Mouse (Mus musculus): ENCODE measurements at regions not wholly inside any gene's neighbourhood (a gene's known extent, or its start where the extent isn't known, plus 50 kb on each side); places are given as distances from the start of the nearest gene placed in this dataset.
A peak's percentile ranks its signal among the peaks of the same experiment; 100 is the strongest.
"Not testable (repeated sequence)": the region's sequence is repeated elsewhere in the genome, so short reads cannot be mapped to it uniquely, and the experiment has no call there.

GRCm38 (mm10) chr10:14977268-14978000, 259.4 kb upstream of the Gje1 start:
- Histone ChIP-seq H3K4me1 (replicated peaks; ENCODE audit: control insufficient read depth, insufficient read depth, low read length) (no peaks in the 10 kb centered on the region), H3K4me2 (replicated peaks; ENCODE audit: low read depth, low read length) (no peak overlapping the region), H3K9ac (ENCODE audit: low read depth, low read length) (no peak overlapping the region), H3K27me3 (ENCODE audit: control insufficient read depth, insufficient read depth, low read length) (no peaks in the 10 kb centered on the region), H3K4me3 (ENCODE audit: low read depth, low read length) (no peak overlapping the region), H3K27ac (ENCODE audit: low read depth, low read length) (no peak overlapping the region), H3K9me3 (ENCODE audit: control insufficient read depth, low read length) (no peaks in the 10 kb centered on the region), H3K36me3 (ENCODE audit: control insufficient read depth, insufficient read depth, low read length) (no peaks in the 10 kb centered on the region)
- ATAC-seq (ENCODE audit: low FRiP score) (peak; percentile 53; the same call in 1 of the 2 replicates), DNase-seq (ENCODE audit: low spot score) (no peak)
- WGBS, result 39% methylated on average over 2 of the region's 2 CpGs

GRCm38 (mm10) chr10:14969726-14970125, 251.7 kb upstream of the Gje1 start:
- H3K9me3 ChIP-seq (ENCODE audit: control insufficient read depth, low read length), result no peaks in the 10 kb centered on the region
- no peak for ATAC-seq (ENCODE audit: low FRiP score)

GRCm38 (mm10) chr10:14967645-14968044, 249.6 kb upstream of the Gje1 start:
- ATAC-seq (ENCODE audit: low FRiP score) (no peak), DNase-seq (ENCODE audit: low spot score) (no peak)
- Histone ChIP-seq H3K4me2 (replicated peaks; ENCODE audit: low read depth, low read length) (no peak overlapping the region), H3K27me3 (ENCODE audit: control insufficient read depth, insufficient read depth, low read length) (no peaks in the 10 kb centered on the region), H3K4me1 (replicated peaks; ENCODE audit: control insufficient read depth, insufficient read depth, low read length) (no peaks in the 10 kb centered on the region), H3K36me3 (ENCODE audit: control insufficient read depth, insufficient read depth, low read length) (no peaks in the 10 kb centered on the region), H3K4me3 (ENCODE audit: low read depth, low read length) (no peak overlapping the region), H3K27ac (ENCODE audit: low read depth, low read length) (no peak overlapping the region), H3K9me3 (ENCODE audit: control insufficient read depth, low read length) (no peaks in the 10 kb centered on the region), H3K9ac (ENCODE audit: low read depth, low read length) (no peak overlapping the region)
- 52% methylated on average over 1 of the region's 1 CpGs for WGBS

More at GRCm38 (mm10) chr10:14969726-14970125, 251.7 kb upstream of the Gje1 start:
- no peak overlapping the region for H3K4me2 ChIP-seq (replicated peaks; ENCODE audit: low read depth, low read length)
- no peaks in the 10 kb centered on the region for H3K27me3 ChIP-seq (ENCODE audit: control insufficient read depth, insufficient read depth, low read length)
- no peaks in the 10 kb centered on the region for H3K4me1 ChIP-seq (replicated peaks; ENCODE audit: control insufficient read depth, insufficient read depth, low read length)
- H3K9ac ChIP-seq (ENCODE audit: low read depth, low read length), result no peak overlapping the region
- H3K36me3 ChIP-seq (ENCODE audit: control insufficient read depth, insufficient read depth, low read length), result no peaks in the 10 kb centered on the region
- DNase-seq (ENCODE audit: low spot score), result no peak
- H3K27ac ChIP-seq (ENCODE audit: low read depth, low read length), result no peak overlapping the region
- no peak overlapping the region for H3K4me3 ChIP-seq (ENCODE audit: low read depth, low read length)

- DNase-seq (ENCODE audit: low spot score); H3K27ac ChIP-seq (ENCODE audit: low read depth, low read length); H3K36me3 ChIP-seq (ENCODE audit: control insufficient read depth, insufficient read depth, low read length); H3K4me3 ChIP-seq (ENCODE audit: low read depth, low read length); H3K9ac ChIP-seq (ENCODE audit: low read depth, low read length); H3K9me3 ChIP-seq (ENCODE audit: control insufficient read depth, low read length); H3K4me1 ChIP-seq (replicated peaks; ENCODE audit: control insufficient read depth, insufficient read depth, low read length); H3K27me3 ChIP-seq (ENCODE audit: control insufficient read depth, insufficient read depth, low read length); H3K4me2 ChIP-seq (replicated peaks; ENCODE audit: low read depth, low read length); ATAC-seq (ENCODE audit: low FRiP score): not testable (repeated sequence)
- 81% methylated on average over 3 of the region's 3 CpGs for WGBS
These were observed 248.8 kb upstream of the Gje1 start for GRCm38 (mm10) chr10:14966771-14967170.

DNA sequence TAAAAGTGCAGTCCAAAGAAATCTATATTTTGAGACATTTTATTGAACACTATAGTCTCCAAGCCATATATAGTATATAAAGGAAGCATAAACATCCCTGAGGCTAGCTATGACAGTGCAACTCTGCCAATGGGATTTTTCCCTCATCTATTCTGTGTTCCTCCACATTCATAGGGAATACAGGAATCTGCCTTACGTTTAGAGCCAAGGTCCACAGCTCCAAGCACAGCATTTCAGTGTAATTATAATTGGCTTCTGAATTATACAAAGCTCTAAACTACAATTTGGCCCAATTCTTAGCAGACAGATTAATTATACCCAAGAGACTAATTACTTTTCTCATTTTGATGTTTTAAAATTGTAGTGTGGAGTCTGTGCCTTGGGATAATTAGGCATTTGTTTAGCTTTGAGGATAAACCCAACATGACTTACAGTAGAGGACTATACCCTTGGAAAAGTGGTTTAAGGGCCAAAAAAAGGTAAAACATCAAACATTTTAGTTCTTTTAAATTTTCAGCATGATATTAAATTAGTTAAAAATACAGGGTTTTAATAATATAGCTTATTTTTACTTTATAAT, 235.0 kb upstream of the Gje1 start:
- ATAC-seq (ENCODE audit: low FRiP score), result no peak
- Histone ChIP-seq H3K4me3 (ENCODE audit: low read depth, low read length) (no peak overlapping the region), H3K36me3 (ENCODE audit: control insufficient read depth, insufficient read depth, low read length) (no peaks in the 10 kb centered on the region), H3K27me3 (ENCODE audit: control insufficient read depth, insufficient read depth, low read length) (no peaks in the 10 kb centered on the region), H3K4me2 (replicated peaks; ENCODE audit: low read depth, low read length) (no peak overlapping the region), H3K27ac (ENCODE audit: low read depth, low read length) (no peak overlapping the region), H3K9ac (ENCODE audit: low read depth, low read length) (no peak overlapping the region), H3K4me1 (replicated peaks; ENCODE audit: control insufficient read depth, insufficient read depth, low read length) (no peaks in the 10 kb centered on the region), H3K9me3 (ENCODE audit: control insufficient read depth, low read length) (no peaks in the 10 kb centered on the region)
- no peak for DNase-seq (ENCODE audit: low spot score)
- 49% methylated on average over 1 of the region's 1 CpGs for WGBS

DNA sequence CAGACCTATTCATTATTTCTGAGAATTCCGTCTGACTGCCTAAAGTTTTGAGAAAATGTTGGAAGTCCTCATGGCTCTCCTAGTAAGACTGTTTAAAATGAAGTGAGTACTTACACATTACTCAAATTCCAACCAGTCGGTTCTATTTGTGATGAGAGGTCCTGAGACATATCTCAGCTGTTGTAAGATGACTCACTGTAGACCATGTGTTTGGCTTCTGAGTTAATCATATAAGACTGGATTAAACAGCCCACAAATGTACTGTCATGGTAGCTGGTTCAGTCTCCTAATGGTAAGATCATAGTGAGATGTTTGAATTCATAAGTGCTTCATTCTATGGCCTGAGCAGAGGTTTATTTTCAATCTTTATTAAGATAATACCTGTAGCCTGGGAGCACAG, 223.9 kb upstream of the Gje1 start:
- no peak overlapping the region for H3K9ac ChIP-seq (ENCODE audit: low read depth, low read length)
- H3K4me3 ChIP-seq (ENCODE audit: low read depth, low read length), result no peak overlapping the region
- no peaks in the 10 kb centered on the region for H3K9me3 ChIP-seq (ENCODE audit: control insufficient read depth, low read length)
- H3K36me3 ChIP-seq (ENCODE audit: control insufficient read depth, insufficient read depth, low read length), result no peaks in the 10 kb centered on the region
- H3K27ac ChIP-seq (ENCODE audit: low read depth, low read length), result no peak overlapping the region
- ATAC-seq (ENCODE audit: low FRiP score), result no peak
- no peaks in the 10 kb centered on the region for H3K4me1 ChIP-seq (replicated peaks; ENCODE audit: control insufficient read depth, insufficient read depth, low read length)
- no peak for DNase-seq (ENCODE audit: low spot score)
- H3K4me2 ChIP-seq (replicated peaks; ENCODE audit: low read depth, low read length), result no peak overlapping the region
- H3K27me3 ChIP-seq (ENCODE audit: control insufficient read depth, insufficient read depth, low read length), result no peaks in the 10 kb centered on the region
- 77% methylated on average over 2 of the region's 2 CpGs for WGBS
